Comparison of ENCODE assay signal across 21 mouse cellular contexts in genomic region chr7:74425941-74426340, GRCm38 (mm10).
"Had no signal": no experiment of that assay in that cellular context is flagged by ENCODE, and none has a peak within 500 bp of the region (broad histone marks: within the 10 kb centered on the region; RNA-seq: fewer than 3 reads in every experiment).

No protein-coding gene starts in this region.

- H3K4me2 ChIP-seq: forebrain, embryonic 15.5 days; hindbrain, embryonic 13.5 days; hindbrain, embryonic 15.5 days; kidney, embryonic 15.5 days; limb, embryonic 13.5 days; limb, embryonic 15.5 days had no signal

- H3K27ac ChIP-seq: forebrain, embryonic 15.5 days; hindbrain, embryonic 13.5 days; hindbrain, embryonic 15.5 days; hindbrain, postnatal 0 days; kidney, embryonic 15.5 days; kidney, postnatal 0 days; limb, embryonic 13.5 days; limb, embryonic 15.5 days had no signal

- H3K9me3 ChIP-seq: forebrain, embryonic 15.5 days; heart, embryonic 10.5 days; hindbrain, embryonic 13.5 days; hindbrain, embryonic 15.5 days; kidney, embryonic 15.5 days; limb, embryonic 13.5 days; limb, embryonic 15.5 days had no signal

- ATAC-seq: forebrain, embryonic 15.5 days; forebrain, postnatal 0 days; hindbrain, postnatal 0 days; intestine, embryonic 16.5 days had no signal

- DNase-seq: forebrain, postnatal 0 days; gastrocnemius, postnatal 14 days; gastrocnemius, postnatal 36 days; heart, postnatal 10 days; kidney, adult 11 months; kidney, adult 8-10 months; kidney, postnatal 14 days; kidney, postnatal 36 days; layer of hippocampus, adult 9-11 months; layer of hippocampus, postnatal 36 days; left cerebral cortex, postnatal 4 days had no signal

- H3K9ac ChIP-seq: forebrain, embryonic 15.5 days; forebrain, postnatal 0 days; hindbrain, embryonic 13.5 days; hindbrain, embryonic 15.5 days; kidney, embryonic 15.5 days; limb, embryonic 13.5 days; limb, embryonic 15.5 days had no signal

- H3K4me3 ChIP-seq: forebrain, embryonic 15.5 days; heart, embryonic 10.5 days; hindbrain, embryonic 13.5 days; hindbrain, embryonic 15.5 days; kidney, embryonic 15.5 days; limb, embryonic 13.5 days; limb, embryonic 15.5 days had no signal

- H3K27me3 ChIP-seq: forebrain, embryonic 15.5 days; hindbrain, embryonic 13.5 days; hindbrain, embryonic 15.5 days; kidney, embryonic 15.5 days; limb, embryonic 15.5 days had no signal

- H3K36me3 ChIP-seq: forebrain, embryonic 15.5 days; heart, embryonic 10.5 days; hindbrain, embryonic 13.5 days; hindbrain, embryonic 15.5 days; kidney, embryonic 15.5 days; limb, embryonic 13.5 days; limb, embryonic 15.5 days had no signal
